Mouse (Mus musculus): ENCODE measurements around the gene Pdlim7. TPM values are rescaled to one million over a fixed set of nuclear protein-coding genes. Genes with fewer than 3 reads are reported as not detected.

The Pdlim7 gene
- polyA plus RNA-seq, 1 experiment: 80.5 TPM

GRCm38 (mm10) chr13:55447543-55447943, 65.9 kb downstream of the Pdlim7 start:
- TF ChIP-seq CTCF (IDR thresholded peaks at IDR 0.05; ENCODE audit: insufficient read depth, low read length) (no peak), POLR2A (IDR thresholded peaks at IDR 0.05; ENCODE audit: borderline replicate concordance, extremely low read depth, low read depth, low read length) (no peak)
- H3K4me1 ChIP-seq (ENCODE audit: control insufficient read depth, insufficient read depth, low read length): peaks cover 29% of the 10 kb centered on the region
- DNase-seq: no peak
- 14% methylated on average over 3 of the region's 3 CpGs for WGBS
- no peak overlapping the region for H3K4me3 ChIP-seq (replicated peaks; ENCODE audit: extremely low read depth, low read depth, low read length)

- 78% methylated on average over 6 of the region's 6 CpGs for WGBS
- no peak overlapping the region for H3K4me3 ChIP-seq (replicated peaks; ENCODE audit: extremely low read depth, low read depth, low read length)
- peaks cover 23% of the 10 kb centered on the region for H3K4me1 ChIP-seq (ENCODE audit: control insufficient read depth, insufficient read depth, low read length)
- TF ChIP-seq CTCF (IDR thresholded peaks at IDR 0.05; ENCODE audit: insufficient read depth, low read length) (no peak), POLR2A (IDR thresholded peaks at IDR 0.05; ENCODE audit: borderline replicate concordance, extremely low read depth, low read depth, low read length) (no peak)
- no peak for DNase-seq
Measured at GRCm38 (mm10) chr13:55446483-55447105, 66.9 kb downstream of the Pdlim7 start.

Other genes with a start within 250 kb of the Pdlim7 start
- 216 and 247 TPM in 2 replicates for gene Prelid1, start 193.2 kb downstream of the Pdlim7 start, polyA plus RNA-seq (2012; rRNA removed)
- 60.4 and 69.2 TPM in 2 replicates for gene Rab24, start 191.7 kb downstream of the Pdlim7 start, polyA plus RNA-seq (2012; rRNA removed)
- 1.5 and 2.7 TPM in 2 replicates for gene Mxd3, start 183.9 kb downstream of the Pdlim7 start, polyA plus RNA-seq (2012; rRNA removed)
- gene Lman2, start 150.9 kb downstream of the Pdlim7 start, polyA plus RNA-seq (2012; rRNA removed): 76.2 and 80.8 TPM in 2 replicates
- gene Rgs14, start 143.9 kb downstream of the Pdlim7 start, polyA plus RNA-seq (2012; rRNA removed): 11.7 and 11.8 TPM in 2 replicates
- gene Slc34a1, start 115.5 kb downstream of the Pdlim7 start, polyA plus RNA-seq (2012; rRNA removed): 0.28 and 1.7 TPM in 2 replicates
- gene Pfn3, start 98.4 kb downstream of the Pdlim7 start, polyA plus RNA-seq (2012; rRNA removed): not detected in 2 replicates
- gene F12, start 86.9 kb downstream of the Pdlim7 start, polyA plus RNA-seq (2012; rRNA removed): 0.19 and 0.36 TPM in 2 replicates
- 45.2 and 55.5 TPM in 2 replicates for gene Grk6, start 68.6 kb downstream of the Pdlim7 start, polyA plus RNA-seq (2012; rRNA removed)
- 5.6 and 9.6 TPM in 2 replicates for gene Prr7, start 49.4 kb downstream of the Pdlim7 start, polyA plus RNA-seq (2012; rRNA removed)
- 20.6 and 21.6 TPM in 2 replicates for gene Dbn1, start 25.6 kb downstream of the Pdlim7 start, polyA plus RNA-seq (2012; rRNA removed)
- 39.8 TPM in 2 replicates for gene Dok3, start 15.6 kb upstream of the Pdlim7 start, polyA plus RNA-seq (2012; rRNA removed)
- gene Ddx41, start 23.0 kb upstream of the Pdlim7 start, polyA plus RNA-seq (2012; rRNA removed): 58.0 and 61.1 TPM in 2 replicates
- gene Fam193b, start 57.4 kb upstream of the Pdlim7 start, polyA plus RNA-seq (2012; rRNA removed): 142 and 151 TPM in 2 replicates
- gene Tmed9, start 60.1 kb upstream of the Pdlim7 start, polyA plus RNA-seq (2012; rRNA removed): 59.3 and 81.6 TPM in 2 replicates
- 21.2 TPM in 2 replicates for gene B4galt7, start 86.2 kb upstream of the Pdlim7 start, polyA plus RNA-seq (2012; rRNA removed)
- gene Caml, start 109.3 kb upstream of the Pdlim7 start, polyA plus RNA-seq (2012; rRNA removed): 16.3 and 25.3 TPM in 2 replicates
- 9.9 and 15.8 TPM in 2 replicates for gene Ddx46, start 121.4 kb upstream of the Pdlim7 start, polyA plus RNA-seq (2012; rRNA removed)
- 33.2 and 42.0 TPM in 2 replicates for gene B230219D22Rik, start 179.4 kb upstream of the Pdlim7 start, polyA plus RNA-seq (2012; rRNA removed)
- gene Txndc15, start 201.0 kb upstream of the Pdlim7 start, polyA plus RNA-seq (2012; rRNA removed): 37.1 and 39.1 TPM in 2 replicates
- 29.4 and 33.0 TPM in 2 replicates for gene Pcbd2, start 213.7 kb upstream of the Pdlim7 start, polyA plus RNA-seq (2012; rRNA removed)